Mouse (Mus musculus): ENCODE results near the gene Olfr43.

DNA sequence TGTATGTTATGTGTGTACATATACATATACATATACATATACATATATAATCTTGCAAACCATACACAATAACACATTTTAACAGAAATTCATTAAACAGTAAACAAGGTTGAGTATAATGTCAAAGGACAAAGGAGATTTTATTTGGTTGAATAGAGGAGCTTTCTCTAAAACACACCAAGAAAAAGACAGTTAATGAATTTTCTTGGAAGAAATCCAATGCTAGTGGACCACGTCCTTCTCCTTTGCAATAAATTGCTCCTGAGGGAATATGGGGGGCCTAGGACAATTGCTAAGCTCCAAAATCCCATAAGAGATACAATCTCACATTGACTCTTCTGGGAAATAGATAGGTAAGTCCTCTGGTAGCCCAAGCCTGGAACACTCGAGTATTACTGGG lies 48.3 kb upstream of the Olfr43 start, which contains the start of gene Olfr406:
- TF ChIP-seq CTCF (IDR thresholded peaks at IDR 0.05; ENCODE audit: low read depth, low read length) (no peak), POLR2A (IDR thresholded peaks at IDR 0.05; ENCODE audit: extremely low read depth, insufficient read depth, low read length) (no peak)
